Mouse (Mus musculus) hindbrain, embryonic 12.5 days (tissue): ENCODE data around the gene Ptpdc1. TPM values are rescaled to one million over a fixed set of nuclear protein-coding genes. Genes with fewer than 3 reads are reported as not detected.

Experiments used
- ATAC-seq: fragments of 200-750 bp; cut with Nextera tagmentation; 2 replicates; pipeline ENCODE4 v1.8.0; 2017; ENCODE audit warnings: moderate TSS enrichment; ENCODE audit not compliant: low FRiP score
- H3K27ac ChIP-seq: fragments of 300-500 bp; sonication (generic); 2 replicates; pipeline ENCODE4 v1.5.1; 2016; ENCODE audit warnings: mild to moderate bottlenecking
- H3K27me3 ChIP-seq: fragments of 300-500 bp; sonication (generic); 2 replicates; pipeline ENCODE4 v1.6.1; 2016; ENCODE audit warnings: mild to moderate bottlenecking
- H3K36me3 ChIP-seq: fragments of 300-500 bp; sonication (generic); 2 replicates; pipeline ENCODE4 v1.6.1; 2016; ENCODE audit warnings: mild to moderate bottlenecking
- H3K4me1 ChIP-seq: fragments of 300-500 bp; sonication (generic); 2 replicates; pipeline ENCODE4 v1.6.1; 2016
- H3K4me2 ChIP-seq: fragments of 300-500 bp; sonication (generic); replicated peaks from 2 replicates; pipeline ENCODE4 v1.6.1; 2016; ENCODE audit warnings: mild to moderate bottlenecking
- H3K4me3 ChIP-seq: fragments of 300-500 bp; sonication (generic); 2 replicates; pipeline ENCODE4 v1.5.1; 2016; ENCODE audit warnings: mild to moderate bottlenecking
- H3K9ac ChIP-seq: fragments of 300-500 bp; sonication (generic); 2 replicates; pipeline ENCODE4 v1.6.1; 2016; ENCODE audit warnings: mild to moderate bottlenecking, moderate library complexity
- H3K9me3 ChIP-seq: fragments of 300-500 bp; sonication (generic); replicated peaks from 2 replicates; pipeline ENCODE4 v1.6.1; 2016; ENCODE audit warnings: mild to moderate bottlenecking
- WGBS: fragments of 180-500 bp; shearing (Covaris S2); methylation state at CpG from one replicate; pipeline ENCODE4 v1.1.7; 2016; 5-methylcytosine and 5-hydroxymethylcytosine counted together
- polyA plus RNA-seq: library from polyadenylated mRNA; unstranded; fragments of >200 nt; fragmentation: Nextera tagmentation; extraction: Ambion mirVana; gene quantifications from 2 replicates; pipeline ENCODE4 v1.2.1, GENCODE M21; 2016

Gene Ptpdc1
- polyA plus RNA-seq, 1 experiment from 2014 or later = 20.5 TPM

- no peak overlapping the region for H3K4me3 ChIP-seq
- H3K9ac ChIP-seq = 0 out of 2 replicates have a peak overlapping the region, but pooled peaks have one; percentile 38
- H3K9me3 ChIP-seq = no peaks in the 10 kb centered on the region
- H3K4me2 ChIP-seq = no peak overlapping the region
- H3K4me1 ChIP-seq = peaks cover 14% of the 10 kb centered on the region
- H3K27ac ChIP-seq = no peak overlapping the region
- no peak for ATAC-seq
- WGBS = 52% methylated on average over 19 of the region's 19 CpGs
- no peaks in the 10 kb centered on the region for H3K27me3 ChIP-seq
- 0 out of 2 replicates have a peak, but pooled peaks cover 6% of the 10 kb centered on the region for H3K36me3 ChIP-seq
Observed at GRCm38 (mm10) chr13:48573525-48574355, 51.7 kb downstream of the Ptpdc1 start.

DNA sequence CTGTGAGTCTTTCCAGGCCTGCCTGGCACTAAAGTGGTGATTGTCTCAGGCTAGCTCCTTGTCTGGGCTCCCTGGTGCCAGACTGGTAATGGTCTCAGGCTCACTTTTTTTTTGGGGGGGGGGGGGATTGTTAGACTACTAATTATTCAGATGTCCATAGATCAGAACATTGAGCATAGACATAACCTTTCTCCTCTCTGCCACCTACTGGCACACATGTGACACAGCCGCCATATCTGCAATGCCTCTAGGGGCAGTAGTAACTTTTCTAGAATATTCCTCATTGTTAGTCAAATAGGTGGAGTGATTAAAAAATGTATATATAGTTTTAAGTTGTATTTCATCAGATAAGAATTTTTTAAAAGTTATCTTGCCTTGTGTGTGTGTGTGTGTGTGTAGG lies 53.3 kb downstream of the Ptpdc1 start:
- no peak for ATAC-seq
- peaks cover 11% of the 10 kb centered on the region for H3K4me1 ChIP-seq
- no peak overlapping the region for H3K4me2 ChIP-seq
- H3K36me3 ChIP-seq = no peaks in the 10 kb centered on the region
- no peaks in the 10 kb centered on the region for H3K9me3 ChIP-seq
- no peak overlapping the region for H3K4me3 ChIP-seq
- no peaks in the 10 kb centered on the region for H3K27me3 ChIP-seq
- no peak overlapping the region for H3K27ac ChIP-seq
- 77% methylated on average over 1 of the region's 1 CpGs for WGBS
- H3K9ac ChIP-seq = no peak overlapping the region

DNA sequence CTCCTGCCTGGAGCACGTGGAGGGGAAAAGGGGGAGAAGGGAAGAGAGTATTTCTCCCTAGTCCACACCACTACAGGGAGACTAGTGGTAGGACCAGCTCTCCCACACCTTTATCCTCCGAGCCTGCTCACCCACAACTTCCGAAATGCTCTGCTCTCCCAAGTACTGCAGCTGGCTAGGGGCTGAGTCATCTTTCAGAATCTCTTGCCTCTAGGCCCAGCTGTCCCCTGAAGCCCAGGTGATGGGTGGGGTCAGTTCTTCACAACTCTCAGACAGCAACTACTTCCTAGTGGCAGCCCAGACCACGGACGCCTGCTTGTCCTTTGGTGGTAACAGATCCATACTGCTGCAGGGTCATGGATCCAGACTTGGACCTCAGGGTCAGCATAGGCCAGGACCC lies 54.2 kb downstream of the Ptpdc1 start:
- no peaks in the 10 kb centered on the region for H3K27me3 ChIP-seq
- no peak overlapping the region for H3K27ac ChIP-seq
- no peak overlapping the region for H3K9ac ChIP-seq
- no peaks in the 10 kb centered on the region for H3K36me3 ChIP-seq
- no peak overlapping the region for H3K4me2 ChIP-seq
- no peak for ATAC-seq
- WGBS = 73% methylated on average over 5 of the region's 5 CpGs
- peaks cover 8% of the 10 kb centered on the region for H3K4me1 ChIP-seq
- H3K4me3 ChIP-seq = no peak overlapping the region
- H3K9me3 ChIP-seq = no peaks in the 10 kb centered on the region

DNA sequence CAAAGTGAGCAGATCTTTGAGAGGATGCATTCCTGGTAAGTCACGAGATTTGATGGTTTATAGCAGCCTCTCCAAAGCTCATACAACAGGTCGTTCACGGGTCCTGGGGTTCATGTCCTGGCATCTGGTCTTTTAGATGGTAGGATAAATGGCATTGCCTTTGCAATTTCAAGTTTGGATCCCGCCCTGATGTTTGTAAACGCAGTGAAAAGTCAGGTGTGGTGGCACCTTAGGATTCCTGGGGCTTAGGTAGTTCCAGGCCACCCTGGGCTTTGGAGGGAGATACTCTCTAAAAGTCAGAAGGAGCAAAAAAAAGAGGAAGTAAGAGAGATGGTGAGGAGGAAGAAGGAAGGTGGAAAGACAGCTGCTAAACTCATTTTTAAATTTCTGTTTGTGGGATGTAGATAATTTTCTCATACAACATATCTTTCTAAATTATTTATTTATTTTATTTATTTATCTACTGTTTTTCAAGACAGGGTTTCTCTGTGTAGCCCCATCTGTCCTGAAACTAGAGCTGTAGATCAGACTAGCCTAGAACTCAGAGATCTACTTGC lies 55.8 kb downstream of the Ptpdc1 start:
- Histone ChIP-seq H3K9ac (no peak overlapping the region), H3K27ac (no peak overlapping the region), H3K36me3 (no peaks in the 10 kb centered on the region), H3K9me3 (no peaks in the 10 kb centered on the region), H3K27me3 (no peaks in the 10 kb centered on the region), H3K4me1 (peaks cover 13% of the 10 kb centered on the region), H3K4me3 (no peak overlapping the region), H3K4me2 (no peak overlapping the region)
- no peak for ATAC-seq
- 84% methylated on average over 5 of the region's 5 CpGs for WGBS

GRCm38 (mm10) chr13:48567646-48568045 lies 57.8 kb downstream of the Ptpdc1 start:
- H3K27ac ChIP-seq = no peak overlapping the region
- ATAC-seq = no peak
- H3K9ac ChIP-seq = no peak overlapping the region
- H3K4me2 ChIP-seq = no peak overlapping the region
- H3K27me3 ChIP-seq = no peaks in the 10 kb centered on the region
- H3K4me3 ChIP-seq = no peak overlapping the region
- 83% methylated on average over 3 of the region's 3 CpGs for WGBS
- peaks cover 5% of the 10 kb centered on the region; the same call in 1 of the 2 replicates for H3K4me1 ChIP-seq
- no peaks in the 10 kb centered on the region for H3K9me3 ChIP-seq
- H3K36me3 ChIP-seq = no peaks in the 10 kb centered on the region

DNA sequence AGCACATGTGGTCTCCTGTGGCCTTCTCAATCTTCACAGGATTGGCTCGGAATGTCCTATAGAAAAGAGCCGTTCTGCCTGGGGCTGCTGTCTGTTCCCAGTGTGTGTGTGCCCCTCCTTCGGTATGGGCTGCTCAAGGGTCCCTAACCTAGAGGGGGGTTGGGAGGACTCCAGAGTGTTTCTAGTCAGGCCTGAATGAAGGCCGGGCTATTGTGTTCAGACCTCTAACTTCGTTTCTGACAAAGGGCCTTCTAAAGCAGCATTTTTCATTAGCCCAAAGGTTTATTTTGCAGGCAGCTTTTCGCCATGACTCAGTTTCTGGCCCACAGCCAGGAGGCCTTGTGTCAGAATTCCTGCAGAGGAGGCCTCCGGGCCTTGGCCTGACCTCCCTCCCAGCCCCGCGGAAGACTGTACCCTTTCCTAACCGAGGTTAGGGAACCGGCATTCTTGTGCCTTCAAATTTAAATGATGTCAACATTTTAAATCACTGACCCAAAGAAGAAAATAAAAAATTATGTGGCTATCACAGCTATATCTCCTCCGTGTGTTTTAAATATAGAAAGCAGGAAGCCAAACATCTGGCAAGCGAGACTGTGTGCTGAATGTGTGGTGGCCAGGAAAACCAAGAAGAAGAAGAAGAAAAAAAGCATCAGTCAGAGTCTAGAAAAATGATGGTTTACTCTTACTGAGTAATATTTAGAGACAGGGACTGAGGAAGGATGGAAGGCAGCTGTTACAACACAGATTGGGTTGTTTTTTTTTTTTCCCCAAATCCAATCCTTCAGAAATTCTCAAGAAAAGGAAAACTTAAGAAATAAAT lies 59.1 kb downstream of the Ptpdc1 start:
- Histone ChIP-seq H3K9me3 (no peaks in the 10 kb centered on the region), H3K36me3 (no peaks in the 10 kb centered on the region), H3K27ac (peak overlapping the region; percentile 82), H3K9ac (no peak overlapping the region), H3K27me3 (no peaks in the 10 kb centered on the region), H3K4me2 (0 out of 2 replicates have a peak overlapping the region, but pooled peaks have one; percentile 3), H3K4me3 (no peak overlapping the region), H3K4me1 (peaks cover 5% of the 10 kb centered on the region; the same call in 1 of the 2 replicates)
- 19% methylated on average over 13 of the region's 13 CpGs for WGBS
- ATAC-seq = peak; percentile 75; the same call in 1 of the 2 replicates

GRCm38 (mm10) chr13:48564881-48565600 lies 60.4 kb downstream of the Ptpdc1 start:
- no peak overlapping the region for H3K9ac ChIP-seq
- H3K36me3 ChIP-seq = no peaks in the 10 kb centered on the region
- H3K4me3 ChIP-seq = no peak overlapping the region
- H3K4me1 ChIP-seq = peaks cover 5% of the 10 kb centered on the region; the same call in 1 of the 2 replicates
- peak overlapping the region; percentile 82; the same call in 1 of the 2 replicates for H3K27ac ChIP-seq
- H3K27me3 ChIP-seq = no peaks in the 10 kb centered on the region
- ATAC-seq = no peak
- H3K9me3 ChIP-seq = no peaks in the 10 kb centered on the region
- H3K4me2 ChIP-seq = no peak overlapping the region
- 86% methylated on average over 5 of the region's 5 CpGs for WGBS

DNA sequence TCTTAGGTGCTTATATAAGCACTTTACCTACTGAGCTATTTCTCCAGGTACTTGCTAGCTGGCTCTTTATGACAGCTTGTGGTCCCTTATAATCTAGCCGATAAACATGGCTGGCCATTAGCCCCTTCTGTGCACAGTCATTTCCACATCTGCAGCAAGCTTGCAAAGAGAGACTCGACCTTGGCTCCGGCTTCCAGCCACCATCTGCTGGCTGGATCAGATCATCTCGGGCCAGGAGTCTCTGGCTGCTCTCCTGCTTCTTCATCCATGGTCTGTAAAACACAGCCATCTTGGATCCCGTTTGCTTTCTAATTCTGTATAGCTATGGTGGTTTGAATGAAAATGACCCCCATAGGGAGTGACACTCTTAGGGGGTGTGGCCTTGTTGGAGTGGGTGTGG lies 63.1 kb downstream of the Ptpdc1 start:
- Histone ChIP-seq H3K36me3 (no peaks in the 10 kb centered on the region), H3K4me3 (no peak overlapping the region), H3K9ac (no peak overlapping the region), H3K27me3 (no peaks in the 10 kb centered on the region), H3K4me1 (peaks cover 5% of the 10 kb centered on the region; the same call in 1 of the 2 replicates), H3K27ac (no peak overlapping the region), H3K9me3 (no peaks in the 10 kb centered on the region), H3K4me2 (no peak overlapping the region)
- WGBS = 93% methylated on average over 5 of the region's 5 CpGs
- no peak for ATAC-seq

GRCm38 (mm10) chr13:48561481-48561880 lies 64.0 kb downstream of the Ptpdc1 start:
- Histone ChIP-seq H3K9me3 (no peaks in the 10 kb centered on the region), H3K4me3 (no peak overlapping the region), H3K9ac (no peak overlapping the region), H3K4me1 (peaks cover 5% of the 10 kb centered on the region; the same call in 1 of the 2 replicates), H3K36me3 (no peaks in the 10 kb centered on the region), H3K27me3 (no peaks in the 10 kb centered on the region), H3K27ac (no peak overlapping the region), H3K4me2 (no peak overlapping the region)
- WGBS = 88% methylated on average over 2 of the region's 2 CpGs
- ATAC-seq = no peak

GRCm38 (mm10) chr13:48555976-48556375 lies 69.5 kb downstream of the Ptpdc1 start:
- Histone ChIP-seq H3K4me1 (peaks cover 6% of the 10 kb centered on the region; the same call in 1 of the 2 replicates), H3K27me3 (no peaks in the 10 kb centered on the region), H3K9me3 (no peaks in the 10 kb centered on the region), H3K9ac (no peak overlapping the region), H3K27ac (no peak overlapping the region), H3K4me3 (no peak overlapping the region), H3K36me3 (no peaks in the 10 kb centered on the region), H3K4me2 (no peak overlapping the region)
- ATAC-seq = no peak
- WGBS = 100% methylated on average over 1 of the region's 1 CpGs

DNA sequence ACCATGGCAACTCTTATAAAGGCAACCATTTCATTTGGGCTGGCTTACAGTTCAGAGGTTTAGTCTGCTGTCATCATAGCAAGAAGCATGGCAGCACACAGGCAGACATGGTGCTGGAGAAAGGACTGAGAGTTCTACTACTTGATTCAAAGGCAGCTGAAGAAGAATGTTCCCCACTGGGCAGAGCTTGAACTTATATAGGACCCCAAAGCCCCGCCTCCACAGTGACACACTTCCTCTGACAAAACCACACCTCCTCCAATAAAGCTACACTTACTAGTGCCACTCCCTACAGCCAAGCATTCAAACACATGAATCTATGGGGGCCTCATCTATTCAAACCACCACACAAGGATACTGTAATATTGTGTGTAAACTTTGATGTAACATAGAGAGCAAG lies 70.9 kb downstream of the Ptpdc1 start:
- H3K4me2 ChIP-seq = no peak overlapping the region
- H3K9ac ChIP-seq = no peak overlapping the region
- no peak overlapping the region for H3K4me3 ChIP-seq
- WGBS = 85% methylated on average over 1 of the region's 1 CpGs
- no peaks in the 10 kb centered on the region for H3K36me3 ChIP-seq
- no peaks in the 10 kb centered on the region for H3K9me3 ChIP-seq
- no peaks in the 10 kb centered on the region for H3K27me3 ChIP-seq
- no peak overlapping the region for H3K27ac ChIP-seq
- ATAC-seq = no peak
- H3K4me1 ChIP-seq = peaks cover 6% of the 10 kb centered on the region; the same call in 1 of the 2 replicates
